Mouse (Mus musculus) myocyte (in vitro differentiated cells): ENCODE data around the gene Ablim1. TPM values are rescaled to one million over a fixed set of nuclear protein-coding genes. Genes with fewer than 3 reads are reported as not detected.

Experiments used
- H3K27me3 ChIP-seq: one replicate; pipeline ENCODE4 v1.6.1; 2011; ENCODE audit not compliant: control insufficient read depth, insufficient read depth, insufficient read length
- H3K36me3 ChIP-seq: one replicate; pipeline ENCODE4 v1.6.1; 2011; ENCODE audit not compliant: control insufficient read depth, insufficient read depth
- H3K4me2 ChIP-seq: one replicate; pipeline ENCODE4 v1.6.1; 2011; ENCODE audit warnings: low read depth, control low read depth
- H3K4me3 ChIP-seq: one replicate; pipeline ENCODE4 v1.5.1; 2011; ENCODE audit warnings: mild to moderate bottlenecking, control low read depth, moderate library complexity
- H3K79me2 ChIP-seq: one replicate; pipeline ENCODE4 v1.6.1; 2011; ENCODE audit not compliant: control insufficient read depth, insufficient read depth
- H3ac ChIP-seq: one replicate; pipeline ENCODE4 v1.6.1; 2011; ENCODE audit not compliant: control insufficient read depth, insufficient read length
- CEBPB ChIP-seq: IDR thresholded peaks from 2 replicates; pipeline ENCODE4 v1.6.1; 2011; ENCODE audit warnings: mild to moderate bottlenecking, moderate library complexity; ENCODE audit not compliant: poor library complexity, insufficient read depth, severe bottlenecking
- E2F4 ChIP-seq: IDR thresholded peaks from one replicate; pipeline ENCODE4 v1.6.1; 2011; ENCODE audit warnings: mild to moderate bottlenecking, control low read depth, moderate library complexity; ENCODE audit not compliant: insufficient read depth
- MAX ChIP-seq: IDR thresholded peaks from one replicate; pipeline ENCODE4 v1.6.1; 2011; ENCODE audit warnings: low read depth, mild to moderate bottlenecking, control low read depth
- MYOD1 ChIP-seq, 3 experiments: IDR thresholded peaks; one replicate each; pipeline ENCODE4 v1.6.1; 2011; ENCODE audit warnings: control low read depth in 2 of 3, low read depth in 2 of 3, mild to moderate bottlenecking in 2 of 3, moderate library complexity in 1 of 3; ENCODE audit not compliant: insufficient read length in 2 of 3, control insufficient read depth in 1 of 3
- MYOG ChIP-seq, 3 experiments: IDR thresholded peaks; one replicate each; pipeline ENCODE4 v1.6.1; 2011; ENCODE audit warnings: control low read depth in 2 of 3, low read depth in 2 of 3, mild to moderate bottlenecking in 2 of 3; ENCODE audit not compliant: insufficient read length in 2 of 3, control insufficient read depth in 1 of 3, insufficient read depth in 1 of 3
- POLR2A ChIP-seq: IDR thresholded peaks from one replicate; pipeline ENCODE4 v1.6.1; 2011; ENCODE audit warnings: low read depth, mild to moderate bottlenecking, control low read depth, moderate library complexity; ENCODE audit not compliant: insufficient read length
- POLR2AphosphoS2 ChIP-seq: IDR thresholded peaks from one replicate; pipeline ENCODE4 v1.6.1; 2011; ENCODE audit warnings: low read depth, control low read depth; ENCODE audit not compliant: insufficient read length
- REST ChIP-seq: IDR thresholded peaks from one replicate; pipeline ENCODE4 v1.6.1; 2011; ENCODE audit warnings: mild to moderate bottlenecking, control low read depth, moderate library complexity; ENCODE audit not compliant: insufficient read depth, insufficient read length
- SRF ChIP-seq: IDR thresholded peaks from one replicate; pipeline ENCODE4 v1.6.1; 2011; ENCODE audit warnings: low read depth; ENCODE audit not compliant: control insufficient read depth, insufficient read length
- TCF12 ChIP-seq: IDR thresholded peaks from one replicate; pipeline ENCODE4 v1.6.1; 2011; ENCODE audit warnings: mild to moderate bottlenecking, control low read depth; ENCODE audit not compliant: poor library complexity, insufficient read depth, severe bottlenecking
- TCF3 ChIP-seq: IDR thresholded peaks from one replicate; pipeline ENCODE4 v1.6.1; 2011; ENCODE audit warnings: low read depth, control low read depth; ENCODE audit not compliant: insufficient read length
- USF1 ChIP-seq: IDR thresholded peaks from one replicate; pipeline ENCODE4 v1.6.1; 2011; ENCODE audit warnings: low read depth, mild to moderate bottlenecking, control low read depth, moderate library complexity
- polyA plus RNA-seq: library from polyadenylated mRNA; unstranded; fragments of >200 nt; fragmentation: generic; extraction: Trizol; gene quantifications from one replicate; pipeline ENCODE4 v1.2.1, GENCODE M21; 2012; ENCODE audit warnings: missing spikeins

The Ablim1 gene
- polyA plus RNA-seq, 1 experiment = 29.9 TPM

DNA sequence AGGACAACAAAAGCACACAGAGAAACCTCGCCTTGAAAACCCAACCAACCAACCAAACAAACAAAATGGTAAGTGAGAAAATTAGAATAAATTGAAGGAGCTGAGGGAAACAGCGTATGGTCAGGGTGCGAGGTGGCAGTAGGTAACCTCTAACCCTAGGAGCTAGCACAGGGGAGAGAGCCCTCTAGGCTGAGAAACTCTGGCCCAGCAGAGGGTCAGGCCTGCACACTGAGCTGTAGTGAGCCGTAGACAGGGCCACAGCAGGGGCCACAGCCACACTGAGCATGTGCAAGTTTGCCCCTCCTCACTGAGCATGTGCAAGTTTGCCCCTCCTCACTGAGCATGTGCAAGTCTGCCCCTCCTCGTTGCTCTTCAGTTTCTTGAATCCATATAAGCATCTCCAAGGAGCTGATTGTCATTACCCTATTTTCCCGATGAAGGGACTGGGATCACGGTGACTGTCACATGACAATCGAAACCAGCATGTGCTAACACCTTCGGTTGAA lies 247.6 kb downstream of the Ablim1 start:
- TF ChIP-seq TCF3 (no peak), MYOD1 (IDR thresholded peaks at IDR 0.05; ENCODE audit: control insufficient read depth in 1 of 3, insufficient read length in 2 of 3, low read depth in 2 of 3) (no peak), USF1 (no peak), POLR2AphosphoS2 (no peak), REST (no peak), TCF12 (no peak), POLR2A (no peak), MAX (no peak), MYOG (IDR thresholded peaks at IDR 0.05; ENCODE audit: control insufficient read depth in 1 of 3, insufficient read depth in 1 of 3, insufficient read length in 2 of 3, low read depth in 2 of 3) (no peak), CEBPB (no peak), SRF (no peak), E2F4 (no peak)
- H3K27me3 ChIP-seq = no peaks in the 10 kb centered on the region
- no peaks in the 10 kb centered on the region for H3K79me2 ChIP-seq
- H3K36me3 ChIP-seq = peaks cover 12% of the 10 kb centered on the region
- no peak overlapping the region for H3K4me3 ChIP-seq
- no peak overlapping the region for H3K4me2 ChIP-seq
- no peak overlapping the region for H3ac ChIP-seq

DNA sequence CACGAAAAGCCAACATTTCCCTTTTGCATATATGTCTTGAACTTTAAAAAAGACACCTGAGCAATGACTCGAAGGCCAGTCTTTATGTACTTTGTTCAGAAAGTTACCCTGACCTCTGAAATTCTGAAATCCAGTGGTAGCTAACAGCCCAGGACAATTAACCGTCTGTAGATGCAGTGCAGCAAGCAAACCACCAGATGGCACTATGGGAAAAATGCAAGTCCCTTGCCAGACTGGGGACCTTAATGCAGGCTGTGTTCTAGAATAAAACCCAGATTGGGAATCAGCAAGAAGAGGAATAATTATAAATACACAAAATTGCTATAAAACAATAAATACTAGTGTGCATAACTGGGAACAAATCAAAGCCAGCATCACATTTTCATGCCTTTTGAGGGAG lies 248.4 kb downstream of the Ablim1 start:
- Histone ChIP-seq H3K4me3 (no peak overlapping the region), H3K79me2 (no peaks in the 10 kb centered on the region), H3K27me3 (no peaks in the 10 kb centered on the region), H3K36me3 (peaks cover 12% of the 10 kb centered on the region), H3K4me2 (no peak overlapping the region), H3ac (no peak overlapping the region)
- no peak for TF ChIP-seq SRF

DNA sequence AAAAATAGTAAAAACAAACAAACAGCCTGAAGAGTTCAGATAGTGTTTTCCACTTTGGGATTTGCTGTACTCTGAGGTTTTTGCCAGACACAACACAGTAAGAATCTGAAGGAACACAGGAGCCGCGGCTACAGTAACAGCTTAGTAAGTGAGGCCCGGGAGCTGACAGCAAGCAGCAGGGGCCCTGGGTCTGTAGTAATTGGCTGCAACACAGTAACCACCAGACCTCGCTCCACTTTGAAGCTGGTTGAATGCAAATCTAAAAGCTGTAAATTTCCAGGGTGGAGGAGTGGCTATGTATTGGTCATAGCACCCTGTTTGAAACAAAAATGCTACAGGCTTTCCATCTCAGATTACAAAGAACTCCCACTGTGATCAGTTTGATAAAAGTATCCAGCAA lies 252.0 kb downstream of the Ablim1 start:
- TF ChIP-seq MYOG (IDR thresholded peaks at IDR 0.05; ENCODE audit: control insufficient read depth in 1 of 3, insufficient read depth in 1 of 3, insufficient read length in 2 of 3, low read depth in 2 of 3) (no peak), POLR2AphosphoS2 (no peak), TCF3 (no peak), E2F4 (no peak), POLR2A (no peak), MAX (no peak), REST (no peak), USF1 (no peak), CEBPB (no peak), SRF (no peak), MYOD1 (IDR thresholded peaks at IDR 0.05; ENCODE audit: control insufficient read depth in 1 of 3, insufficient read length in 2 of 3, low read depth in 2 of 3) (no peak), TCF12 (no peak)
- Histone ChIP-seq H3K4me3 (no peak overlapping the region), H3K4me2 (no peak overlapping the region), H3K79me2 (no peaks in the 10 kb centered on the region), H3K36me3 (peaks cover 9% of the 10 kb centered on the region), H3ac (no peak overlapping the region), H3K27me3 (no peaks in the 10 kb centered on the region)

DNA sequence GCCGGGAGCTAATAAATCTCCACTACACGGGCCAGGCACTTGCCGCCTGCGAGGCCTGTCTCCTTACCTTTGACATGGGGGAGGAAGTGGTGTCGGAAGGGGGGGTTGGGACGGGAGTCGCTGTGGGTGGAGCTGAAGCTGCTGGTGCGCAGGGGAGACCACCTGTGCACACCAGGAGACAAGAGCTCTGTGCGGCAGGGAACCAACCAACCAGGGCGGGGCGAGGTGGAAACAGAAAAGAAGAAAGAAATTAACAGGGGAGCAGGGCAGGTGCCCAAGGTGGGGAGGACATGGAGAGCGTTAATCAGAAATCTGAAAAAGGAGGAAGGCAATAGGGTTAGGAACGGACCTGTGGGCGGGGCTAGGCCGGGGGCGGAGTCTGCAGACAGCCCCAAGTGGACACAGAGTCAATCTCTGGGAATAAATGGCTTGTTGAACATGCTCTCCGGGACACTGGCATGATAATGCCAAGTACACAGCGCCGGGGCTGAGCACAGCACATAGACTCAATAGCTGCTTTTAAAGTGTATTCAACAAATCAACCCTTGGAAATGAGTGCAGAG lies 255.6 kb downstream of the Ablim1 start:
- TF ChIP-seq USF1 = no peak
- TF ChIP-seq SRF = no peak
- TF ChIP-seq POLR2A = no peak
- TF ChIP-seq MAX = no peak
- TF ChIP-seq CEBPB = no peak
- no peak for TF ChIP-seq MYOG (IDR thresholded peaks at IDR 0.05; ENCODE audit: control insufficient read depth in 1 of 3, insufficient read depth in 1 of 3, insufficient read length in 2 of 3, low read depth in 2 of 3)
- TF ChIP-seq POLR2AphosphoS2 = no peak
- Histone ChIP-seq H3ac (no peak overlapping the region), H3K36me3 (peaks cover 4% of the 10 kb centered on the region), H3K79me2 (no peaks in the 10 kb centered on the region), H3K27me3 (no peaks in the 10 kb centered on the region), H3K4me3 (no peak overlapping the region), H3K4me2 (no peak overlapping the region)

DNA sequence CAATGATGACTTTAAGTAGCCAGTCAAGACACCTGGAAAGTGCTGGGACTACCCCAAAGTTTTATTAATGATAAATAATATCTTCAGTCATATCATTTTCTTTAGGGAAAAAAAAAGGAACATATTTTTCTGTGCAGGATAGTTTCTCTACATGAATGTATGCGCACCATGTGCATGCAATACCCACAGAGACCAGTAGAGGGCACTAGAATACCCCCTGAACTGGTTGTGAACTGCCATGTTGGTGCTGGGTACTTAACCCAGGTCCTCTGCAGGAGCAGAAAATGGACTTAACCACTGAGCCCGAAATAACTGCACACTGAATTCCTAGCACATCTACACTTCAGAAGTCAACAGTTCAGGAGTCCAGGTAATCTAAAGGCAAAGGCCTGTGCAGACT lies 257.2 kb downstream of the Ablim1 start:
- TF ChIP-seq TCF12 (no peak), E2F4 (no peak), MYOD1 (IDR thresholded peaks at IDR 0.05; ENCODE audit: control insufficient read depth in 1 of 3, insufficient read length in 2 of 3, low read depth in 2 of 3) (no peak), MYOG (IDR thresholded peaks at IDR 0.05; ENCODE audit: control insufficient read depth in 1 of 3, insufficient read depth in 1 of 3, insufficient read length in 2 of 3, low read depth in 2 of 3) (no peak), CEBPB (no peak), TCF3 (no peak), POLR2A (no peak), USF1 (no peak), REST (no peak), SRF (no peak), POLR2AphosphoS2 (no peak), MAX (no peak)
- Histone ChIP-seq H3K79me2 (no peaks in the 10 kb centered on the region), H3K27me3 (no peaks in the 10 kb centered on the region), H3K4me3 (no peak overlapping the region), H3K4me2 (no peak overlapping the region), H3K36me3 (peaks cover 4% of the 10 kb centered on the region), H3ac (no peak overlapping the region)
